Mouse (Mus musculus): ENCODE results near the gene Gpr68.

DNA sequence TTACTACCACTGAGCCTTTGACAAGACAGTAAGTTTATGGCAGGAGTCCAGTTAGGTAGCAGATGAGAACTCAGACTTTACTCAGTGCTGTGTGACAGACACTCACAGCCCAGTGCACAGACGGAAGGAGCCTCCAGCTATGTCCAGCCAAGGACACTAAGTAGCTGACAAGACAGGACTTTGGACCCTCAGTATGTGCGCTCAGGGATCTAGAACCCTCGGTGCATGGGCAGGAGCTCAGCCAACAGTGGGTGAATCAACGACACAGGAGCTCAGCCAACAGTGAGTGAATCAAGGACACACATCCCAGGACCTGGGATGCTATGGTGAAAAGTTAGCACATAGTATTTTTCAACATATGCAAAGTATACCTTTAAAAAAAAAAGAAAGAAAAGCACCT lies 28.7 kb upstream of the Gpr68 start:
- TF ChIP-seq USF1 (IDR thresholded peaks at IDR 0.05; ENCODE audit: low read depth) (no peak), TCF12 (IDR thresholded peaks at IDR 0.05; ENCODE audit: insufficient read depth, poor library complexity, severe bottlenecking) (no peak), CEBPB (IDR thresholded peaks at IDR 0.05; ENCODE audit: insufficient read depth, poor library complexity, severe bottlenecking) (no peak)
